Mouse (Mus musculus) heart, adult 2 months (tissue): ENCODE measurements around the gene 6430628N08Rik.

Experiments used
- CTCF ChIP-seq: fragments of 200-600 bp; IDR thresholded peaks from 2 replicates; pipeline ENCODE4 v1.8.1; 2022; ENCODE audit warnings: antibody characterized with exemption, mild to moderate bottlenecking, moderate library complexity
- POLR2A ChIP-seq: fragments of 200-500 bp; IDR thresholded peaks from 2 replicates; pipeline ENCODE4 v1.6.1; 2011; ENCODE audit warnings: mild to moderate bottlenecking, low read depth, low read length, control low read depth; ENCODE audit not compliant: insufficient read depth

DNA sequence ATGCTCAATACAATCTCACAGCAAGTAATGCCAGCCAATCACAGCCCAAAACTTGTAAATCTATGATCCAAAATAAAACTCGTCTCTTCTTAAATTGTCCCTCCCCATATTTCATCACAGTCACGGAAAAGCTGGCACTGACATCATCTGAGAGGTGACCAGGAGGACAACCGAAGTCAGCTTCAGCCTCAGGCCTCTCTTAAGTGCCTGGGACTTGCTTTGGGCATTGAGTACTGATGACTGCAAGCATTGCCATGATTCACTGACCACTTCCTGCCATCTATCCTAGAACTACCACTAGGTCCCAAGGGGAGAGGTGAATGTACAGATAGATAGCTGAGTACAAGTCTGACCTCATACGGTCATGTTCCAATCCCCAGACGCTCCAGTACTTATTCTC is 32.2 kb downstream of the 6430628N08Rik start:
- TF ChIP-seq CTCF (no peak), POLR2A (no peak)
